Mouse (Mus musculus): ENCODE data around the gene Pigg.

Gene Pigg

GRCm38 (mm10) chr5:108357862-108358261 is 45.5 kb downstream of the Pigg start:
- DNase-seq (ENCODE audit: low read depth, low spot score): no peak

- no peak for DNase-seq (ENCODE audit: low read depth, low spot score)
Observed at GRCm38 (mm10) chr5:108359491-108359890, 47.1 kb downstream of the Pigg start.

- DNase-seq (ENCODE audit: low read depth, low spot score): no peak
Observed at GRCm38 (mm10) chr5:108360211-108360610, 47.8 kb downstream of the Pigg start.

- no peak for DNase-seq (ENCODE audit: low read depth, low spot score)
Observed at GRCm38 (mm10) chr5:108362330-108362729, 49.9 kb downstream of the Pigg start.

GRCm38 (mm10) chr5:108366328-108366983 is 54.0 kb downstream of the Pigg start:
- no peak for DNase-seq (ENCODE audit: low read depth, low spot score)

GRCm38 (mm10) chr5:108366984-108367841 is 54.8 kb downstream of the Pigg start:
- DNase-seq (ENCODE audit: low read depth, low spot score): no peak

GRCm38 (mm10) chr5:108367871-108368332 is 55.5 kb downstream of the Pigg start, which contains the start of gene Gm42517:
Gm42517 (minus strand) TSS chr5:108367922.
- DNase-seq (ENCODE audit: low read depth, low spot score): no peak

- no peak for DNase-seq (ENCODE audit: low read depth, low spot score)
Observed at GRCm38 (mm10) chr5:108368446-108368845, 56.0 kb downstream of the Pigg start.

- DNase-seq (ENCODE audit: low read depth, low spot score): no peak
Observed at GRCm38 (mm10) chr5:108368851-108369621, 56.6 kb downstream of the Pigg start.

GRCm38 (mm10) chr5:108369964-108370363 is 57.6 kb downstream of the Pigg start:
- DNase-seq (ENCODE audit: low read depth, low spot score): no peak

GRCm38 (mm10) chr5:108374079-108374478 is 61.7 kb downstream of the Pigg start:
- no peak for DNase-seq (ENCODE audit: low read depth, low spot score)

- DNase-seq (ENCODE audit: low read depth, low spot score): no peak
Observed at GRCm38 (mm10) chr5:108376059-108376458, 63.6 kb downstream of the Pigg start.

GRCm38 (mm10) chr5:108378346-108378745 is 65.9 kb downstream of the Pigg start:
- DNase-seq (ENCODE audit: low read depth, low spot score): no peak

- no peak for DNase-seq (ENCODE audit: low read depth, low spot score)
Observed at GRCm38 (mm10) chr5:108385632-108386031, 73.2 kb downstream of the Pigg start.

GRCm38 (mm10) chr5:108386449-108386848 is 74.0 kb downstream of the Pigg start:
- DNase-seq (ENCODE audit: low read depth, low spot score): no peak

GRCm38 (mm10) chr5:108388201-108388600 is 75.8 kb downstream of the Pigg start, which contains the start of gene Pde6b:
Pde6b (plus strand) TSS chr5:108388391.
- DNase-seq (ENCODE audit: low read depth, low spot score): no peak

GRCm38 (mm10) chr5:108389744-108390143 is 77.3 kb downstream of the Pigg start:
- no peak for DNase-seq (ENCODE audit: low read depth, low spot score)

Data from WW6 (cell line).